Mouse (Mus musculus): ENCODE measurements around the gene Gm5935. TPM values are rescaled to one million over a fixed set of nuclear protein-coding genes. Genes with fewer than 3 reads are reported as not detected.

Gm5935 gene
- 14.2 TPM for polyA plus RNA-seq (2014; fragmentation: Illumina TruSeq; extraction: RNeasy Lipid Tissue Mini Kit (QIAGEN cat#74804); ENCODE audit: low read depth, low replicate concordance)

DNA sequence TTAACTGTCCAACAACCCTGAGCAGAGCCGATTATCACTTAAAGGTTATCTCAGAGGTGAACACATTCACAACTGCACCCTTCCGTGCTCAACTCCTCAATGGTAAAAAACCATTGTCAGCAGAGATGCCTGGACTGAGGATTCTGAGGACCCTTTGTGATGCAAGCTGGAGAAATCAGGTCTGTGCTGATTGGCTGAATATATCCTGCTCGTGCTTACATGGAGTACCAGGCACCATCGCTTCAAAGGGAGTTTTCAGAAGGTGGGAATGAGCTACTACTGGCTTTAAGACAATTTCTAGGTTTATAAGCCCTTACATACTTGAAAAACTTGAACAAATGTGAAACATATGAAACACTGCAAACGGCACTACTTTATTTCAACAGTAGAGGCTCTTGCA is at the start of gene Gm5935:
Gm5935 (minus strand) TSS at position 101 of the 400 bp plus-strand sequence.

Other genes with a start within 250 kb of the Gm5935 start
- gene Gm4297, start 200.3 kb downstream of the Gm5935 start, polyA plus RNA-seq (2014; fragmentation: Illumina TruSeq; extraction: RNeasy Lipid Tissue Mini Kit (QIAGEN cat#74804); ENCODE audit: low read depth, low replicate concordance): 1.2 TPM

Measured in testis, adult 10 weeks (tissue).